Mouse (Mus musculus): ENCODE results near the gene Msh6. TPM values are rescaled to one million over a fixed set of nuclear protein-coding genes. Genes with fewer than 3 reads are reported as not detected.
"Not testable (repeated sequence)": the region's sequence is repeated elsewhere in the genome, so short reads cannot be mapped to it uniquely, and the experiment has no call there.

Gene Msh6
- polyA plus RNA-seq, 1 experiment from 2014 or later, result 43.0 TPM

DNA sequence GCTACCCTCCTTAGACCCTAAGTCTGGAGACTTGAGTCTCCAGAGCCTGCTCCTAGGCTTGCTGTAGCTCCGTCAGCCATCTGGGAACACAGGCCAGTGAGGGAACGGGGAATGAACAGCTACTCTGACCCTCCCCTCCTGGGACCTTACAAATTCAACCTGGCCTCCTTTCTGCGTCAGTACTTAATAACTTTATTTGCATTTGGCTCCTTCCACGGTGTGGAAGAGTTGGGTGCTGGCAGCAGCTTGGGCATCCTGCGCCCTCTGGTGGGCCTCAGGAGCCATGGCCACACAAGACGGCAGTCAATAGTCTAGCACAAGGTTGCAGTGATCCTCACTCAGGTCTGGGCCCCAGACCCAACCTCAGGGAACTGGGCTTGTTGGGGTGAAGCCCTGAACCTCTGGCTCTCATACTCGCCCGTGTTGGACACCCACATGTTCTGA, 6.4 kb upstream of the Msh6 start:
- ATAC-seq (ENCODE audit: insufficient number of reproducible peaks, low FRiP score, low TSS enrichment, low read depth); H3K9me3 ChIP-seq; H3K27me3 ChIP-seq; H3K4me1 ChIP-seq; H3K27ac ChIP-seq; H3K4me2 ChIP-seq; H3K9ac ChIP-seq; H3K4me3 ChIP-seq; H3K36me3 ChIP-seq: not testable (repeated sequence)
- 31% methylated on average over 6 of the region's 8 CpGs for WGBS

- H3K4me2 ChIP-seq; H3K4me3 ChIP-seq; H3K27ac ChIP-seq; ATAC-seq (ENCODE audit: insufficient number of reproducible peaks, low FRiP score, low TSS enrichment, low read depth); H3K27me3 ChIP-seq; H3K9me3 ChIP-seq; H3K9ac ChIP-seq; H3K36me3 ChIP-seq: not testable (repeated sequence)
- H3K4me1 ChIP-seq, result peaks cover 14% of the 10 kb centered on the region
- WGBS, result 85% methylated on average over 15 of the region's 15 CpGs
These were observed 2.9 kb upstream of the Msh6 start for GRCm38 (mm10) chr17:87971696-87972591.

DNA sequence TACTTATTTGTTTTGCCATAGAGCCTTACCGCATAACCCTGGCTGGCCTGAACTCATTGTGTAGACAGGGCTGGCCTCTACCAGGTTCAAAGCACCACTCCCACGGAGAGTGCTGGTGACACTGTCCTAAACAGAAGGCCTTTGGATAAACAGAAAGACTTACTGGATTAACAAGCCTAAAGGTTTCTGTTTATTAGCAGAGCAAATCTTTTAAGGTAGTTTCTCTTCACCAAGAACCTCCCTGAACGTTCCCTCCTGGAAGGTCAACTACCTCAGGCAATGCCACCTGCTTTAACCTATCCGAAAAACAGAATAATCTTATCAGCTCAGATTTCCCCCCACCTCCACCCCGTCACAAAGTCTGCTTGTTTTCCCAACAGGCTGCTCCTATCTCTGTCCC, 2.0 kb upstream of the Msh6 start:
- Histone ChIP-seq H3K27ac (no peak overlapping the region), H3K9ac (no peak overlapping the region), H3K36me3 (0 out of 2 replicates have a peak, but pooled peaks cover 3% of the 10 kb centered on the region), H3K9me3 (no peaks in the 10 kb centered on the region), H3K4me2 (no peak overlapping the region), H3K27me3 (no peaks in the 10 kb centered on the region), H3K4me1 (peaks cover 14% of the 10 kb centered on the region), H3K4me3 (no peak overlapping the region)
- no peak for ATAC-seq (ENCODE audit: insufficient number of reproducible peaks, low FRiP score, low TSS enrichment, low read depth)
- 69% methylated on average over 5 of the region's 5 CpGs for WGBS

- no peaks in the 10 kb centered on the region for H3K27me3 ChIP-seq
- H3K36me3 ChIP-seq, result 0 out of 2 replicates have a peak, but pooled peaks cover 6% of the 10 kb centered on the region
- no peak overlapping the region for H3K4me2 ChIP-seq
- no peak overlapping the region; the same call in 1 of the 2 replicates for H3K27ac ChIP-seq
- peaks cover 14% of the 10 kb centered on the region for H3K4me1 ChIP-seq
- no peak overlapping the region for H3K4me3 ChIP-seq
- 70% methylated on average over 10 of the region's 10 CpGs for WGBS
- no peaks in the 10 kb centered on the region for H3K9me3 ChIP-seq
- no peak for ATAC-seq (ENCODE audit: insufficient number of reproducible peaks, low FRiP score, low TSS enrichment, low read depth)
- no peak overlapping the region for H3K9ac ChIP-seq
These were observed 1.3 kb upstream of the Msh6 start for GRCm38 (mm10) chr17:87973261-87974167.

GRCm38 (mm10) chr17:87975229-87975853, 479 bp downstream of the Msh6 start:
- H3K4me2 ChIP-seq, result peak overlapping the region; percentile 72
- H3K9ac ChIP-seq, result peak overlapping the region; percentile 93
- H3K36me3 ChIP-seq, result peaks cover 12% of the 10 kb centered on the region; the same call in 1 of the 2 replicates
- H3K4me3 ChIP-seq, result peak overlapping the region; percentile 100
- ATAC-seq (ENCODE audit: insufficient number of reproducible peaks, low FRiP score, low TSS enrichment, low read depth), result peak; percentile 31
- peaks cover 14% of the 10 kb centered on the region for H3K4me1 ChIP-seq
- WGBS, result under 1% methylated on average over 53 of the region's 68 CpGs
- peak overlapping the region; percentile 93 for H3K27ac ChIP-seq
- H3K27me3 ChIP-seq, result no peaks in the 10 kb centered on the region
- H3K9me3 ChIP-seq, result no peaks in the 10 kb centered on the region

GRCm38 (mm10) chr17:87976154-87976806, 1.4 kb downstream of the Msh6 start:
- ATAC-seq (ENCODE audit: insufficient number of reproducible peaks, low FRiP score, low TSS enrichment, low read depth), result no peak
- Histone ChIP-seq H3K4me3 (peak overlapping the region; percentile 100), H3K27me3 (no peaks in the 10 kb centered on the region), H3K4me1 (peaks cover 14% of the 10 kb centered on the region), H3K9ac (peak overlapping the region; percentile 93; the same call in 1 of the 2 replicates), H3K4me2 (peak overlapping the region; percentile 72), H3K9me3 (no peaks in the 10 kb centered on the region), H3K27ac (no peak overlapping the region), H3K36me3 (peaks cover 19% of the 10 kb centered on the region)
- WGBS, result 69% methylated on average over 9 of the region's 9 CpGs

DNA sequence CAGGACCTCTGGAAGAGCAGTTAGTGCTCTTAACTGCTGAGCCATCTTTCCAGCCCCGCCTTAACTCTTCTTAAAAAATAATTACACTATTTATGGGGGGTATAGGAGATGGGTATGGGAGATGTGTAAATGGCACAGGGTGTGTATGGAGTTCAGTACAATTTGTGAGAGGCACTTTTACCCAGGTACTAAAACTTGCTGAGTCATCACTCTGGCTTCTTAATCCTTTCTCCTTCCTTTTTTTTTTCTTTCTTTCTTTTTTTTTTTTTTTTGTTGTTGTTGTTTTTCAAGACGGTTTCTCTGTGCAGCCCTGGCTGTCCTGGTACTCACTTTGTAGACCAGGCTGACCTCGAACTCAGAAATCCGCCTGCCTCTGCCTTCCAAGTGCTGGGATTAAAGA, 2.1 kb downstream of the Msh6 start:
- Histone ChIP-seq H3K4me1 (peaks cover 14% of the 10 kb centered on the region), H3K36me3 (peaks cover 20% of the 10 kb centered on the region)
- not testable (repeated sequence) for H3K9ac ChIP-seq; H3K4me2 ChIP-seq; H3K27ac ChIP-seq; H3K4me3 ChIP-seq; H3K9me3 ChIP-seq; H3K27me3 ChIP-seq; ATAC-seq (ENCODE audit: insufficient number of reproducible peaks, low FRiP score, low TSS enrichment, low read depth)
- WGBS, result 85% methylated on average over 4 of the region's 4 CpGs

- not testable (repeated sequence) for H3K4me1 ChIP-seq; H3K9me3 ChIP-seq; H3K27me3 ChIP-seq; H3K4me2 ChIP-seq; H3K27ac ChIP-seq; H3K4me3 ChIP-seq; H3K9ac ChIP-seq; ATAC-seq (ENCODE audit: insufficient number of reproducible peaks, low FRiP score, low TSS enrichment, low read depth)
- peaks cover 42% of the 10 kb centered on the region for H3K36me3 ChIP-seq
- WGBS, result 70% methylated on average over 1 of the region's 1 CpGs
These were observed 4.8 kb downstream of the Msh6 start for GRCm38 (mm10) chr17:87979696-87980095.

GRCm38 (mm10) chr17:87982112-87982511, 7.2 kb downstream of the Msh6 start:
- no peak for ATAC-seq (ENCODE audit: insufficient number of reproducible peaks, low FRiP score, low TSS enrichment, low read depth)

DNA sequence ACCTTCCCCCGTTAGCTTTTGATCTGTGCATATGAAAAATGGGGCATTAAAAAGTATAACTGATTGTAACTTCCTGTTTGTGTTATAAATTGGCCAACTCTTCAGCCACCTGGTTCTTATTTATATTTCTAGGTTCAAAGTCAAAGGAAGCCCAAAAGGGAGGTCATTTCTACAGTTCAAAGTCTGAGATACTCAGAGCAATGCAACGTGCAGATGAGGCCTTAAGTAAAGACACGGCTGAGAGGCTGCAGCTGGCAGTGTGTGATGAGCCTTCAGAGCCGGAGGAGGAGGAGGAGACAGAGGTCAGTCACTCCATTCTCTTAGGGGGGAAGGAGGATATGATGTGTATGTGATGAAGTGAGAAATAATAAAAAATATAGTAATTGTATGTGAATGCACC, 8.5 kb downstream of the Msh6 start:
- 48% methylated on average over 4 of the region's 4 CpGs for WGBS
- no peak for ATAC-seq (ENCODE audit: insufficient number of reproducible peaks, low FRiP score, low TSS enrichment, low read depth)
- Histone ChIP-seq H3K27ac (no peak overlapping the region), H3K4me1 (peaks cover 3% of the 10 kb centered on the region; the same call in 1 of the 2 replicates), H3K9me3 (no peaks in the 10 kb centered on the region), H3K9ac (no peak overlapping the region), H3K4me3 (no peak overlapping the region), H3K4me2 (no peak overlapping the region), H3K27me3 (no peaks in the 10 kb centered on the region), H3K36me3 (peaks cover 64% of the 10 kb centered on the region)

More at GRCm38 (mm10) chr17:87982112-87982511, 7.2 kb downstream of the Msh6 start:
- Histone ChIP-seq H3K4me2 (no peak overlapping the region), H3K27ac (no peak overlapping the region), H3K27me3 (no peaks in the 10 kb centered on the region), H3K9me3 (no peaks in the 10 kb centered on the region), H3K36me3 (peaks cover 65% of the 10 kb centered on the region), H3K4me1 (peaks cover 1% of the 10 kb centered on the region; the same call in 1 of the 2 replicates), H3K4me3 (no peak overlapping the region), H3K9ac (no peak overlapping the region)
- 81% methylated on average over 3 of the region's 3 CpGs for WGBS
